Mouse (Mus musculus) cortical plate, adult 2 months (tissue): Measurements from ENCODE around the gene Mboat2. TPM values are rescaled to one million over a fixed set of nuclear protein-coding genes. Genes with fewer than 3 reads are reported as not detected.

Experiments used
- H3K27ac ChIP-seq: fragments of 200-500 bp; 2 replicates; pipeline ENCODE4 v1.5.1; 2012; ENCODE audit warnings: low read length, control low read depth, inconsistent platforms; ENCODE audit not compliant: insufficient read depth
- H3K4me1 ChIP-seq: fragments of 200-500 bp; 2 replicates; pipeline ENCODE4 v1.6.1; 2011; ENCODE audit warnings: low read length; ENCODE audit not compliant: control insufficient read depth, insufficient read depth
- H3K4me3 ChIP-seq: fragments of 200-500 bp; 2 replicates; pipeline ENCODE4 v1.5.1; 2011; ENCODE audit warnings: mild to moderate bottlenecking, low read length, control low read depth; ENCODE audit not compliant: insufficient read depth
- CTCF ChIP-seq: fragments of 200-500 bp; IDR thresholded peaks from 2 replicates; pipeline ENCODE4 v1.5.1; 2011; ENCODE audit warnings: mild to moderate bottlenecking, control low read depth, low read length; ENCODE audit not compliant: insufficient read depth; ENCODE audit errors: extremely low read depth
- POLR2A ChIP-seq: fragments of 200-500 bp; IDR thresholded peaks from 2 replicates; pipeline ENCODE4 v1.6.1; 2011; ENCODE audit warnings: mild to moderate bottlenecking, low read length, control low read depth; ENCODE audit not compliant: insufficient read depth; ENCODE audit errors: extremely low read depth
- polyA plus RNA-seq: library from polyadenylated mRNA; depleted of rRNA; stranded (reverse); fragments of >200 nt; gene quantifications from 2 replicates; pipeline ENCODE4 v1.2.3, GENCODE M21; 2012

Gene Mboat2
- polyA plus RNA-seq, 1 experiment, result 27.9 TPM

DNA sequence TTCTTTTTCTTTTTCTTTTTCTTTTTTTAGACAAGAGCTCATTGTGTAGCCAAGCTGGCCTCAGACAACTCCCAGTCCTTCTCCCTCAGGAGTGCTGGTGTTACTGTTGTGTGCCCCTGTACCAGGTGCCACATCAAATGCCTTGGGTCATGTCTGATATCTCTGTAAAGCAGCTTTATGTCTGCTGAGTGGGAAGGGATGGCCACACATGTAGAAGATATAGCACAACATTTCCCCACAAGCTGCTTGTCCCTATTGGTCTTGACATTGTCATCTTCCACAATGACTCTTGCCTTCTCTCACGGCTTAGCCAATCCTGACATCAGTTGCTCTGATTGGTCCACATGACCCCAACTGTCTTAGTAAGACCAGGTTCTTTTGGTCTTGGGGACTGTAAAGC lies 45.2 kb downstream of the Mboat2 start:
- TF ChIP-seq POLR2A, result no peak
- no peak for TF ChIP-seq CTCF
- H3K27ac ChIP-seq, result no peak overlapping the region
- H3K4me1 ChIP-seq, result peaks cover 9% of the 10 kb centered on the region
- no peak overlapping the region for H3K4me3 ChIP-seq

DNA sequence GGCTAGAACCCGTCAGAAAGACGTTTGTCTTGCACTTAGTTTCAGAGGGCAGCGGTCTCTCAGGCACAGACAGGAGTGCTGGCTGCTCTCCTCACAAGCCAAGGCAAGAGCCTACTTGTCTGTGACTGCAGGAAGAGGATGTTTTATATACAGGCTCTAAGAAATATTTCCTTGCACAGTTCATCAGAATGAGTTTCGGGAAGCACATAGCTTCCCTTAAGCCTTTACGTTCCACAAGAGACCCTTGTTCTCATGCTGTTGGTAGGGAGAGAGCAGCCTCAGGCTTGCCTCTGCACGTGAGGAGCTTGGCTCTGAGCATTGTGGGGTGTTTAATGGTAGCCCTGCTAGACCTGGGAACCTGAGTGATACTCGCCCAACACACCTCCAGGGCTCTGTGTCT lies 46.6 kb downstream of the Mboat2 start:
- no peak overlapping the region for H3K27ac ChIP-seq
- TF ChIP-seq CTCF, result no peak
- no peak for TF ChIP-seq POLR2A
- no peak overlapping the region for H3K4me3 ChIP-seq
- peaks cover 2% of the 10 kb centered on the region for H3K4me1 ChIP-seq

DNA sequence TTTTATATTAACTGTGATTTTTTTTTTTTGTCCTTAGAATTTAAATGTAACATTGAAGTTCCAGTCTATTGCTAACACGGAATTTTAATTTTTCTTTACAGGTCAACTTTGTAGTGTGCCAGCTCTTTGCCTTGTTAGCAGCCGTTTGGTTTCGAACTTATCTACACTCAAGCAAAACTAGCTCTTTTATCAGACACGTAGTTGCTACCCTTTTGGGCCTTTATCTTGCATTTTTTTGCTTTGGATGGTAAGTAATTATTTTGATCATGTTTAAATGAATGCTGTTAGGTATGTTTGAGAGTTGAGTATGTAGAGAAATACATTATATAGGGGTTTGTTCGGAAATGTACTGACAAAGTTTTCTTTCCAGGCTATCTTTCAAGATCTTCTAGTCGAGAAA lies 47.4 kb downstream of the Mboat2 start:
- TF ChIP-seq POLR2A (no peak), CTCF (no peak)
- Histone ChIP-seq H3K4me3 (no peak overlapping the region), H3K27ac (no peak overlapping the region), H3K4me1 (no peaks in the 10 kb centered on the region; the same call in 1 of the 2 replicates)

DNA sequence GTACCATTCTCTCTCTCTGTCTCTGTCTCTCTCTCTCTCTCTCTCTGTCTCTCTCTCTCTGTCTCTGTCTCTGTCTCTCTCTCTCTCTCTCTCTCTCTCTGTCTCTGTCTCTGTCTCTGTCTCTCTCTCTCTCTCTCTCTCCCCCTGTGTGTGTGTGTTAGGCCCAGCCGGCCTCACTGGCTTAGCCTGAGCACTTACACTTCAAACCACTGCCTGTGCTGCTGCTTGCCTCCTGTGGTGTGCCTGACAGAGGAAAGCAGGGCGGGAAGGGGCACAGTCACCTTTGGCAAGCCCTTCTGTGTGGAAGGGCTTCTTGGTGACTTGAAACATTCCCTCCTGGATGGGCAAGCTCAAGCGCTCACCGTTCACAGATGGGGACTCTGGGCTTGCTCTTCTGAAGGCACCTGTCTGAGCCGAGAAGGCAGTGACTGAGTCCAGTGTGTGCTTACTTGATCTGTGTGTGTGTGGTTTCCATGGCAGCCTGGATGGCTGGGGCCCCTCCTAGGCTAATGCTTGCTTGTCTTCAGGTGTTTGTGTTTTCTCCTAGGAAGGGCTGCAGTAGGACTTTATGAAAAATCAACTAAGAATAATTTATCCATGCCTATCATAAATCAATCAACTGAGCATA lies 48.2 kb downstream of the Mboat2 start:
- no peak overlapping the region for H3K4me3 ChIP-seq
- H3K4me1 ChIP-seq, result no peaks in the 10 kb centered on the region; the same call in 1 of the 2 replicates
- H3K27ac ChIP-seq, result no peak overlapping the region
- TF ChIP-seq POLR2A (no peak), CTCF (no peak)

DNA sequence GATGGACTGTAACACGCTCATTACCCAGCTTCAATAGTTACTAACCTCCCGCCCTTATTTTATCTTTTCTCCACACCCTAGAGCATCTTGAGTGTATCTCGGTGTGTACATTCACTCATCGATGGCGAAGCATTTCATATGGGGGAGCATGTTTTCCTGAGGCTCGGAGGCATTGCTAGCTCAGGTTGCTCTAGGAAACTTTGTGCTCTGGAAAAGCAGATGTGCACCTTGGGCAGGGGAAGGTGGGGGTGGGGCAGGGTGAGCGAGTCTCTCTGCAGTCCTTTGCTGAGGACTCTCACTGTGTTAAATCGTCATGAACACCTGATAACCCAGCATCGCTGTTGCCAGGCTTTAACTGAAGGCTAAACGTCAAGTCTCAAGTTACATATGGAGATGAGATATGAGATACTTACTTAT lies 48.9 kb downstream of the Mboat2 start:
- no peak for TF ChIP-seq CTCF
- Histone ChIP-seq H3K4me1 (no peaks in the 10 kb centered on the region; the same call in 1 of the 2 replicates), H3K27ac (no peak overlapping the region), H3K4me3 (no peak overlapping the region)

DNA sequence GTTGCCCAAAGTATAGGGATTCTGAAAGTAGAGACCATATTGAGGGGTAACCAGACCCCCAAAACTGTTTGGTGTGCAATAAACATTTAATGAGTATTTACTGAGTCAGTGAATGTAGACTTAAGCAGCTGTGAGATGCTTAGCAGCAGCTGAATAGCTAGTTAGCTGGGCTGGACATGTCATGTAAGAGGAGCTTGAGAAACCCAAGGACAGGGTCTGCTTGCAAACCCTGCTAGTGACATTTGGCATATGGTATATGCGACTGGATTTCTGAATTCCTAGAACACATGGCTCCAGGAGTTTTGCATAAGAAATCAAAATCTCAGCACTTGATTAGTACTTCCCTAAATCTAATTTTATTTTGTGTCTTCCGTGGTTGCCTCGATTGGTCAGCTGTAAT lies 52.6 kb downstream of the Mboat2 start:
- no peak overlapping the region for H3K4me3 ChIP-seq
- no peaks in the 10 kb centered on the region for H3K4me1 ChIP-seq
- TF ChIP-seq CTCF (no peak), POLR2A (no peak)
- H3K27ac ChIP-seq, result no peak overlapping the region

DNA sequence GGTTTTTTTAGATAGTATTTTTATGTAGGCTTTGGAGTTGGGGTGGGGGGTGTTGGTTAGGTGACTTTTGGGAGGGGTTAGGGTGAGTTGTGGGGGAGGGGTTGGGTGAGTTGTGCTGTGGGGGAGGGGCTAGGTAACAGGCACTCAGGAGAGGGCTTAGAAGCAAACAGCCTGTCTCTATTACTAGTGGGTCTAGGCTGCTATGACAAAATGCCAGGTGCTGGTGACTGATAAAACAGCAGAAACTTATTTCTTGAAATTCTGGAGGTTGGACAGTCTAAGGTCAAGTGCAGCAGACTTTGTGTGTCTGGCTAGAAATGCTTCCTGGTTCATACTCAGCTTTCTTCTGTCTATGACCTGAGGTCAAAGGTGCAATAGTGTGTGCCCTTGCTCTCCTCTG lies 56.1 kb downstream of the Mboat2 start:
- H3K4me3 ChIP-seq, result no peak overlapping the region
- no peak for TF ChIP-seq CTCF
- no peak for TF ChIP-seq POLR2A
- H3K27ac ChIP-seq, result no peak overlapping the region
- no peaks in the 10 kb centered on the region for H3K4me1 ChIP-seq

DNA sequence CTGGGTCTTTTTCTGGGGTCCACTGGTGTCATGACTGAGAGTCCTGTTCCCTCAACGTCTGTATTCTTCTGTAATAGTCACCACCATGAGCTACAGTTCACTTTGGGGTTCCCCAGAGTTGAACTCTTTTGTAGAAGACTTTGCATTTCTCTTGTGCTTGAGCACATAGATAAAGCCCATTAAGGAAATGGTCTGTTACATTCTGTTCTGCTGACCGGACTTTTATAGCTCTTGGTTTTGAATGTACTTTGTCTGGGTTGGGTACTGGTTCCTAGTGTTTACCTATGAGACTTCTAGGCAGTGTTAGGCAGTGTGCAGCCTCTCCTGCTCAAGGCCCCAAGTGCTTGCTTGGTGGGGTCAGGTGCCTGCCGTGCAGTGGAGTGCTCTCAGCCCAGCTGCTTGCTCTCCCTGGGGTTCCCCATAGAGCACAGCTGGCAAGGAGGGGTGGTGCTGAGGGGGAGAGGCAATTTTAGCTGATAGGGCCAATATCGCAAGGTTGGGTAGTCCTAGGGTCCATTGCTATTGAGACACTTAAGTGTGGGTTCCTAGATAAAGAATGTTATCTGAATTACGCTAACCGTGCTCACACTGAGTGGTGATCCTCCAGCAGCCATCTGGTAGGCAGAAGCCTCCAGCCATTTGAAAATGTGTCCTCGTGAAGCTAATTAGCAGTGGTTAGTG lies 58.8 kb downstream of the Mboat2 start:
- TF ChIP-seq POLR2A (no peak), CTCF (no peak)
- no peak overlapping the region for H3K27ac ChIP-seq
- no peak overlapping the region for H3K4me3 ChIP-seq
- H3K4me1 ChIP-seq, result no peaks in the 10 kb centered on the region

DNA sequence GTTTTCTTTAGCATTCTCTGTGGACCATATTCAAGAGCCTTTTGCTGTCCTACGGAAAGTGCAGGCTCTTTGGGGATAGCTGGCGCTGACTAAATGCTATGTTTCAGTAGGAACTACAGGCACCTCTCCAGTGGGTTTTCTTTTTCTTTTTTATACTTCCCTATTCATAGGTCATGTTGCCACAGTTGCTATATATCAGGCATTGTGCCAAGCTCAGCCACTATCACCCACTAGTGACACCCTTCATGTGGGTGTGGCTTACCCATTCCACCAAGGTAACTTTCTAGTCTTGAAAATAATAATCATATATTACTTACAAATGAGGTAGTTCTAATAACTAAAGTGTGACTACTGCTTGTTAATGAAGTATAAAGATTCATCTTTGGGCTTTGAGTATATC lies 59.5 kb downstream of the Mboat2 start:
- TF ChIP-seq POLR2A (no peak), CTCF (no peak)
- Histone ChIP-seq H3K4me1 (no peaks in the 10 kb centered on the region), H3K27ac (no peak overlapping the region), H3K4me3 (no peak overlapping the region)
